Mouse (Mus musculus) myocyte (in vitro differentiated cells): ENCODE data around the gene Ugt2a1.

Experiments used
- E2F4 ChIP-seq: IDR thresholded peaks from one replicate; pipeline ENCODE4 v1.6.1; 2011; ENCODE audit warnings: mild to moderate bottlenecking, control low read depth, moderate library complexity; ENCODE audit not compliant: insufficient read depth
- MAX ChIP-seq: IDR thresholded peaks from one replicate; pipeline ENCODE4 v1.6.1; 2011; ENCODE audit warnings: low read depth, mild to moderate bottlenecking, control low read depth
- MYOD1 ChIP-seq, 3 experiments: IDR thresholded peaks; one replicate each; pipeline ENCODE4 v1.6.1; 2011; ENCODE audit warnings: control low read depth in 2 of 3, low read depth in 2 of 3, mild to moderate bottlenecking in 2 of 3, moderate library complexity in 1 of 3; ENCODE audit not compliant: insufficient read length in 2 of 3, control insufficient read depth in 1 of 3
- MYOG ChIP-seq, 3 experiments: IDR thresholded peaks; one replicate each; pipeline ENCODE4 v1.6.1; 2011; ENCODE audit warnings: control low read depth in 2 of 3, low read depth in 2 of 3, mild to moderate bottlenecking in 2 of 3; ENCODE audit not compliant: insufficient read length in 2 of 3, control insufficient read depth in 1 of 3, insufficient read depth in 1 of 3
- POLR2A ChIP-seq: IDR thresholded peaks from one replicate; pipeline ENCODE4 v1.6.1; 2011; ENCODE audit warnings: low read depth, mild to moderate bottlenecking, control low read depth, moderate library complexity; ENCODE audit not compliant: insufficient read length
- POLR2AphosphoS2 ChIP-seq: IDR thresholded peaks from one replicate; pipeline ENCODE4 v1.6.1; 2011; ENCODE audit warnings: low read depth, control low read depth; ENCODE audit not compliant: insufficient read length
- REST ChIP-seq: IDR thresholded peaks from one replicate; pipeline ENCODE4 v1.6.1; 2011; ENCODE audit warnings: mild to moderate bottlenecking, control low read depth, moderate library complexity; ENCODE audit not compliant: insufficient read depth, insufficient read length
- SRF ChIP-seq: IDR thresholded peaks from one replicate; pipeline ENCODE4 v1.6.1; 2011; ENCODE audit warnings: low read depth; ENCODE audit not compliant: control insufficient read depth, insufficient read length
- TCF12 ChIP-seq: IDR thresholded peaks from one replicate; pipeline ENCODE4 v1.6.1; 2011; ENCODE audit warnings: mild to moderate bottlenecking, control low read depth; ENCODE audit not compliant: poor library complexity, insufficient read depth, severe bottlenecking
- TCF3 ChIP-seq: IDR thresholded peaks from one replicate; pipeline ENCODE4 v1.6.1; 2011; ENCODE audit warnings: low read depth, control low read depth; ENCODE audit not compliant: insufficient read length
- USF1 ChIP-seq: IDR thresholded peaks from one replicate; pipeline ENCODE4 v1.6.1; 2011; ENCODE audit warnings: low read depth, mild to moderate bottlenecking, control low read depth, moderate library complexity

- TF ChIP-seq MYOD1 (IDR thresholded peaks at IDR 0.05; ENCODE audit: control insufficient read depth in 1 of 3, insufficient read length in 2 of 3, low read depth in 2 of 3), result no peak
- no peak for TF ChIP-seq MAX
- no peak for TF ChIP-seq SRF
- TF ChIP-seq POLR2A, result no peak
- TF ChIP-seq USF1, result no peak
- no peak for TF ChIP-seq E2F4
- TF ChIP-seq MYOG (IDR thresholded peaks at IDR 0.05; ENCODE audit: control insufficient read depth in 1 of 3, insufficient read depth in 1 of 3, insufficient read length in 2 of 3, low read depth in 2 of 3), result no peak
- TF ChIP-seq POLR2AphosphoS2, result no peak
- TF ChIP-seq TCF12, result no peak
- TF ChIP-seq REST, result no peak
- no peak for TF ChIP-seq TCF3
Measured at GRCm38 (mm10) chr5:87482160-87482559, 8.5 kb downstream of the Ugt2a1 start, which contains the start of gene Ugt2a2.
